Mouse (Mus musculus): Measurements from ENCODE around the gene Smco3. TPM values are rescaled to one million over a fixed set of nuclear protein-coding genes. Genes with fewer than 3 reads are reported as not detected.

Smco3 gene
- polyA plus RNA-seq, 1 experiment from 2014 or later = 2.5 TPM

GRCm38 (mm10) chr6:136848971-136849370 lies 13.7 kb upstream of the Smco3 start:
- Histone ChIP-seq H3K4me3 (ENCODE audit: low read length) (no peak overlapping the region), H3K27me3 (ENCODE audit: insufficient read depth, low read length) (no peaks in the 10 kb centered on the region), H3K9me3 (ENCODE audit: low read length) (no peaks in the 10 kb centered on the region), H3K27ac (ENCODE audit: low read length) (no peak overlapping the region), H3K9ac (replicated peaks; ENCODE audit: low read length) (no peak overlapping the region), H3K36me3 (ENCODE audit: insufficient read depth, low read length) (no peaks in the 10 kb centered on the region), H3K4me1 (ENCODE audit: insufficient read depth, low read length) (peaks cover 7% of the 10 kb centered on the region), H3K4me2 (replicated peaks; ENCODE audit: low read depth, low read length) (no peak overlapping the region)
- 88% methylated on average over 5 of the region's 5 CpGs for WGBS
- ATAC-seq (ENCODE audit: low FRiP score, low TSS enrichment) = no peak

- Histone ChIP-seq H3K27ac (ENCODE audit: low read length) (no peak overlapping the region), H3K4me2 (replicated peaks; ENCODE audit: low read depth, low read length) (no peak overlapping the region), H3K36me3 (ENCODE audit: insufficient read depth, low read length) (no peaks in the 10 kb centered on the region), H3K4me3 (ENCODE audit: low read length) (no peak overlapping the region), H3K9ac (replicated peaks; ENCODE audit: low read length) (no peak overlapping the region), H3K4me1 (ENCODE audit: insufficient read depth, low read length) (peaks cover 7% of the 10 kb centered on the region), H3K9me3 (ENCODE audit: low read length) (no peaks in the 10 kb centered on the region), H3K27me3 (ENCODE audit: insufficient read depth, low read length) (no peaks in the 10 kb centered on the region)
- WGBS = 92% methylated on average over 8 of the region's 8 CpGs
- ATAC-seq (ENCODE audit: low FRiP score, low TSS enrichment) = no peak
Measured at GRCm38 (mm10) chr6:136848399-136848798, 13.1 kb upstream of the Smco3 start.

DNA sequence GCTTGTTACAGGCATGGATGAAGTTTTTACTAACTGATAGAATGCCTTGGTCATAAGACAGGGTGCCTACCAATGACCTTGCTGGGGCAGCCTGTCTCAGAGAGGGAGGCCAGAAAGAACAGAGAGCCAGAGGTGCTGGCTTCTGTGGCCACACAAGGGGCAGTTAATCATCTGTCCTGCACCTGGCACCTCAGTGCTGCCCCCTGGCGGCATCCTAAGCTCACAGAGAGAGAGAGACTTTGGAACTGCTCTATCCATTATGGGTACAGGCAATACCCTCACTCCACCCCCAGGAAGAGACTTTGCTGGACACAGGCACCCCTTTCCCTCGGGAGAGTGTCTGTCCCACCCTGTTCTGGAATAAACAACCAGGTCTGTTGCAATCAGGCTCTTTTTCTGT lies 12.5 kb upstream of the Smco3 start:
- Histone ChIP-seq H3K27me3 (ENCODE audit: insufficient read depth, low read length) (no peaks in the 10 kb centered on the region), H3K9ac (replicated peaks; ENCODE audit: low read length) (no peak overlapping the region), H3K4me2 (replicated peaks; ENCODE audit: low read depth, low read length) (no peak overlapping the region), H3K4me3 (ENCODE audit: low read length) (no peak overlapping the region), H3K9me3 (ENCODE audit: low read length) (no peaks in the 10 kb centered on the region), H3K27ac (ENCODE audit: low read length) (no peak overlapping the region), H3K36me3 (ENCODE audit: insufficient read depth, low read length) (no peaks in the 10 kb centered on the region), H3K4me1 (ENCODE audit: insufficient read depth, low read length) (peaks cover 4% of the 10 kb centered on the region)
- no peak for ATAC-seq (ENCODE audit: low FRiP score, low TSS enrichment)
- WGBS = 29% methylated on average over 2 of the region's 2 CpGs

- no peak overlapping the region for H3K4me3 ChIP-seq (ENCODE audit: low read length)
- H3K27me3 ChIP-seq (ENCODE audit: insufficient read depth, low read length) = no peaks in the 10 kb centered on the region
- ATAC-seq (ENCODE audit: low FRiP score, low TSS enrichment) = no peak
- H3K36me3 ChIP-seq (ENCODE audit: insufficient read depth, low read length) = no peaks in the 10 kb centered on the region
- no peak overlapping the region for H3K4me2 ChIP-seq (replicated peaks; ENCODE audit: low read depth, low read length)
- no peak overlapping the region for H3K9ac ChIP-seq (replicated peaks; ENCODE audit: low read length)
- H3K9me3 ChIP-seq (ENCODE audit: low read length) = no peaks in the 10 kb centered on the region
- H3K4me1 ChIP-seq (ENCODE audit: insufficient read depth, low read length) = no peaks in the 10 kb centered on the region
- no peak overlapping the region for H3K27ac ChIP-seq (ENCODE audit: low read length)
- 95% methylated on average over 3 of the region's 3 CpGs for WGBS
Measured at GRCm38 (mm10) chr6:136847267-136847666, 12.0 kb upstream of the Smco3 start.

- WGBS = 71% methylated on average over 5 of the region's 5 CpGs
- no peak overlapping the region for H3K27ac ChIP-seq (ENCODE audit: low read length)
- H3K9ac ChIP-seq (replicated peaks; ENCODE audit: low read length) = no peak overlapping the region
- no peak overlapping the region for H3K4me3 ChIP-seq (ENCODE audit: low read length)
- H3K9me3 ChIP-seq (ENCODE audit: low read length) = no peaks in the 10 kb centered on the region
- H3K36me3 ChIP-seq (ENCODE audit: insufficient read depth, low read length) = no peaks in the 10 kb centered on the region
- no peak overlapping the region for H3K4me2 ChIP-seq (replicated peaks; ENCODE audit: low read depth, low read length)
- no peaks in the 10 kb centered on the region for H3K27me3 ChIP-seq (ENCODE audit: insufficient read depth, low read length)
- H3K4me1 ChIP-seq (ENCODE audit: insufficient read depth, low read length) = no peaks in the 10 kb centered on the region
- no peak for ATAC-seq (ENCODE audit: low FRiP score, low TSS enrichment)
Measured at GRCm38 (mm10) chr6:136845706-136846480, 10.6 kb upstream of the Smco3 start.

- no peak overlapping the region for H3K4me3 ChIP-seq (ENCODE audit: low read length)
- ATAC-seq (ENCODE audit: low FRiP score, low TSS enrichment) = no peak
- 70% methylated on average over 2 of the region's 2 CpGs for WGBS
- H3K4me1 ChIP-seq (ENCODE audit: insufficient read depth, low read length) = no peaks in the 10 kb centered on the region
- H3K27me3 ChIP-seq (ENCODE audit: insufficient read depth, low read length) = no peaks in the 10 kb centered on the region
- no peak overlapping the region for H3K4me2 ChIP-seq (replicated peaks; ENCODE audit: low read depth, low read length)
- no peaks in the 10 kb centered on the region for H3K9me3 ChIP-seq (ENCODE audit: low read length)
- no peaks in the 10 kb centered on the region for H3K36me3 ChIP-seq (ENCODE audit: insufficient read depth, low read length)
- no peak overlapping the region for H3K9ac ChIP-seq (replicated peaks; ENCODE audit: low read length)
- H3K27ac ChIP-seq (ENCODE audit: low read length) = no peak overlapping the region
Measured at GRCm38 (mm10) chr6:136844903-136845302, 9.7 kb upstream of the Smco3 start.

GRCm38 (mm10) chr6:136837323-136837722 lies 2.1 kb upstream of the Smco3 start:
- Histone ChIP-seq H3K9ac (replicated peaks; ENCODE audit: low read length) (no peak overlapping the region), H3K36me3 (ENCODE audit: insufficient read depth, low read length) (no peaks in the 10 kb centered on the region), H3K27ac (ENCODE audit: low read length) (no peak overlapping the region), H3K4me2 (replicated peaks; ENCODE audit: low read depth, low read length) (no peak overlapping the region), H3K9me3 (ENCODE audit: low read length) (no peaks in the 10 kb centered on the region), H3K4me3 (ENCODE audit: low read length) (no peak overlapping the region), H3K4me1 (ENCODE audit: insufficient read depth, low read length) (no peaks in the 10 kb centered on the region), H3K27me3 (ENCODE audit: insufficient read depth, low read length) (no peaks in the 10 kb centered on the region)
- WGBS = 79% methylated on average over 3 of the region's 3 CpGs
- no peak for ATAC-seq (ENCODE audit: low FRiP score, low TSS enrichment)

DNA sequence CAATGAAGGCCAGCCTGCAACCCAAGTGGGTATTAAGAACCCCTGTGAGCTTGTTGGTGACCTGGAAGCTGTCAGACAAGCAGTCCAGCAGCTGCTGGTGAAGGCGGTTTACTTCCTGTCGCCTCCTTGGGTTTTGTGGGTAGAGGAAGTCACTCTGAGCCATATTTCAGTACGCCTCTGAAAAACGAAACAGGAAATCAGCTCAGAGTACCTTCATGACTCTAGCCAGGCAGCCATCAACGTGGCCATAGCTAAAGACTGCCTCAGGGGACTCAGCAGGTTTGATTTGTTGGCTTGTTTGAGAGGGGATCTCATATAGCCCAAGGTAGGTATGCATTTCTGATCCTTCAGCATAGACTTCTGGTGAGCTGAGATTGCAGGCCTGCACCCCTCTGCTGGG lies 3.5 kb downstream of the Smco3 start:
- Histone ChIP-seq H3K27me3 (ENCODE audit: insufficient read depth, low read length) (no peaks in the 10 kb centered on the region), H3K4me2 (replicated peaks; ENCODE audit: low read depth, low read length) (no peak overlapping the region), H3K4me3 (ENCODE audit: low read length) (no peak overlapping the region), H3K9ac (replicated peaks; ENCODE audit: low read length) (no peak overlapping the region), H3K4me1 (ENCODE audit: insufficient read depth, low read length) (peaks cover 10% of the 10 kb centered on the region), H3K27ac (ENCODE audit: low read length) (no peak overlapping the region), H3K9me3 (ENCODE audit: low read length) (no peaks in the 10 kb centered on the region), H3K36me3 (ENCODE audit: insufficient read depth, low read length) (no peaks in the 10 kb centered on the region)
- WGBS = 57% methylated on average over 5 of the region's 5 CpGs
- ATAC-seq (ENCODE audit: low FRiP score, low TSS enrichment) = no peak

GRCm38 (mm10) chr6:136828681-136829080 lies 6.6 kb downstream of the Smco3 start:
- Histone ChIP-seq H3K27me3 (ENCODE audit: insufficient read depth, low read length) (no peaks in the 10 kb centered on the region), H3K27ac (ENCODE audit: low read length) (peak overlapping the region; percentile 62), H3K36me3 (ENCODE audit: insufficient read depth, low read length) (peaks cover 17% of the 10 kb centered on the region), H3K9me3 (ENCODE audit: low read length) (no peaks in the 10 kb centered on the region), H3K4me2 (replicated peaks; ENCODE audit: low read depth, low read length) (peak overlapping the region; percentile 64), H3K9ac (replicated peaks; ENCODE audit: low read length) (peak overlapping the region; percentile 61), H3K4me3 (ENCODE audit: low read length) (peak overlapping the region; percentile 66), H3K4me1 (ENCODE audit: insufficient read depth, low read length) (peaks cover 13% of the 10 kb centered on the region)
- ATAC-seq (ENCODE audit: low FRiP score, low TSS enrichment) = no peak
- WGBS = 33% methylated on average over 4 of the region's 4 CpGs

DNA sequence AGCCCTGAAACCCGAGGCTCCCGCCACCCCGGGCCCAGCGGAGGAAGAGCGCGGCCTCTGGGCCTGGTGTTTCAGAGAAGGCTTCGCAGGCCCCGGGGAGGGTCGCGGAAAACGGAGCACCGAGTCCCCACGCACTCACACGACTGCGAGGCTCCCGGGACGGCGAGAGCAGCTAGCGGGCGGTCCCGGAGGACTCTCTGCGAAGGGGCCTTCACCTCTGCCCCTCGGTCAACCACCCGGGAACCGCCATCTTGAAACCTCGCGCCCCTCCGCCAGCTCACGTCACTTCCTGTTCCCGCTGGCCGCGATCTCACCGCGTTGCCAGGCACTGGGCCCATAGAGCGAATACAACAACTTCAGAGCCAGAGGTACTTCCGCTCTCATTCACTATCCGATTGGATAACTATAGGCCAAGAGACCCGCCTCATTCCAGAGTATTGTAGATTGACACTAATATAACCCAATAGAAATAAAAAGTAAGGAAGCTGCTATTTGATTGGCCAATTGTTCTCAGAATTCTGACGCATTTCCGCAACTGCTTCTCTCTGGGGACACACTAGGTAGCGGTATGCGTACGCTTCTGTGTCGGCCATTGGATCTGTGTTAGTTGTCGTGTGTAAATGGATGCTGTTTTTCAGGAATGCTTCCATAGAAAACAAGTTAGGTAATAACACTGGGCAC lies 7.2 kb downstream of the Smco3 start, which contains the start of gene Wbp11:
Gene Wbp11, minus strand, starts transcription at position 353 of the 681 bp plus-strand sequence.
- H3K27me3 ChIP-seq (ENCODE audit: insufficient read depth, low read length) = no peaks in the 10 kb centered on the region
- under 1% methylated on average over 45 of the region's 45 CpGs for WGBS
- H3K9me3 ChIP-seq (ENCODE audit: low read length) = no peaks in the 10 kb centered on the region
- peak within 1 kb of the TSS; percentile 66 for H3K4me3 ChIP-seq (ENCODE audit: low read length)
- H3K27ac ChIP-seq (ENCODE audit: low read length) = peak within 1 kb of the TSS; percentile 64
- peak within 1 kb of the TSS; percentile 97 for H3K9ac ChIP-seq (replicated peaks; ENCODE audit: low read length)
- peaks cover 19% of the 10 kb centered on the region for H3K36me3 ChIP-seq (ENCODE audit: insufficient read depth, low read length)
- ATAC-seq (ENCODE audit: low FRiP score, low TSS enrichment) = peak; percentile 100
- H3K4me1 ChIP-seq (ENCODE audit: insufficient read depth, low read length) = peaks cover 13% of the 10 kb centered on the region
- H3K4me2 ChIP-seq (replicated peaks; ENCODE audit: low read depth, low read length) = peak within 1 kb of the TSS; percentile 90

Measured in kidney, embryonic 16.5 days (tissue).